Mouse (Mus musculus) kidney, adult 2 months (tissue): ENCODE results near the gene Nfatc2. TPM values are rescaled to one million over a fixed set of nuclear protein-coding genes. Genes with fewer than 3 reads are reported as not detected.

Experiments used
- DNase-seq: peaks from one replicate; pipeline ENCODE4 v3.0.0; 2021
- H3K27ac ChIP-seq: fragments of 200-500 bp; 2 replicates; pipeline ENCODE4 v1.5.1; 2012; ENCODE audit warnings: low read depth, low read length, control low read depth, inconsistent platforms; ENCODE audit not compliant: insufficient read depth
- H3K27me3 ChIP-seq: fragments of 200-500 bp; replicated peaks from 2 replicates; pipeline ENCODE4 v1.6.1; 2012; ENCODE audit warnings: mild to moderate bottlenecking, moderate library complexity, low read length, inconsistent platforms; ENCODE audit not compliant: control insufficient read depth, insufficient read depth
- H3K36me3 ChIP-seq: fragments of 200-500 bp; 2 replicates; pipeline ENCODE4 v1.6.1; 2012; ENCODE audit warnings: mild to moderate bottlenecking, moderate library complexity, low read length, inconsistent platforms; ENCODE audit not compliant: control insufficient read depth, insufficient read depth
- H3K4me1 ChIP-seq: fragments of 200-500 bp; 2 replicates; pipeline ENCODE4 v1.6.1; 2011; ENCODE audit warnings: low read length; ENCODE audit not compliant: control insufficient read depth, insufficient read depth
- H3K4me3 ChIP-seq: fragments of 200-500 bp; 2 replicates; pipeline ENCODE4 v1.5.1; 2011; ENCODE audit warnings: mild to moderate bottlenecking, low read depth, low read length, control low read depth; ENCODE audit not compliant: insufficient read depth
- CTCF ChIP-seq: fragments of 200-500 bp; conservative IDR thresholded peaks from 2 replicates; pipeline ENCODE4 v1.5.1; 2011; ENCODE audit warnings: low read depth, mild to moderate bottlenecking, control low read depth, low read length, moderate library complexity, mixed read lengths; ENCODE audit not compliant: insufficient read depth, insufficient read length
- POLR2A ChIP-seq: fragments of 200-500 bp; IDR thresholded peaks from one replicate; pipeline ENCODE4 v1.6.1; 2011; ENCODE audit warnings: low read depth, low read length, control low read depth
- WGBS: fragments of 180-500 bp; shearing (Covaris S2); methylation state at CpG from one replicate; pipeline ENCODE4 v1.1.7; 2018; 5-methylcytosine and 5-hydroxymethylcytosine counted together
- polyA plus RNA-seq: library from polyadenylated mRNA; depleted of rRNA; stranded (reverse); fragments of >200 nt; gene quantifications from 2 replicates; pipeline ENCODE4 v1.2.3, GENCODE M21; 2012; rRNA removed

The Nfatc2 gene
- polyA plus RNA-seq, 1 experiment = 3.4 TPM

DNA sequence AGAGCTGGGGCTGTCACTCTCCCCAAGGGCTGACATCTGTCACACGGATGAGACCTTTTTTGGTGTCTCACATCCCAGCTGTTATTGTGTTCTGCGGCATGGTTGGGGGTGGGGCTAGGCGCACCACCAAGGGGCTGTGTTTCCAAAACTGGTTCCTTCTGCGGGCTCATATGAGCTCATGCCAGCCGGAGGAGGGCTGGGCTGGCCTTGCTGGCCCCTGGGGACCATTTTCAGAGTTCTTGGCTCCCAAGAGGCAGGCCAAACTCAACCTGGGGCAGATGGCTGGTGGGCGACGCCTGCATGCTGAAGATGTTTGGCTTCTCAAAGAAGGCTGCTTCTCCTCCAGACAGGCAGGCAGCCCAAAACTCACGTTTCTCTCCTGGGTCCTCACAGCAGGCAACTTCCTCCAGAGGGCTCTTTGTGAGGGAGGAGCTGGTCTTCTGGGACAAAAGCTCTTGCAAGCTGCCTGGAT is 162.4 kb downstream of the Nfatc2 start:
- no peak overlapping the region for H3K27ac ChIP-seq
- DNase-seq = no peak
- H3K4me1 ChIP-seq = no peaks in the 10 kb centered on the region
- H3K4me3 ChIP-seq = no peak overlapping the region
- no peaks in the 10 kb centered on the region for H3K36me3 ChIP-seq
- TF ChIP-seq CTCF (no peak), POLR2A (no peak)
- H3K27me3 ChIP-seq = no peaks in the 10 kb centered on the region
- 63% methylated on average over 8 of the region's 8 CpGs for WGBS

DNA sequence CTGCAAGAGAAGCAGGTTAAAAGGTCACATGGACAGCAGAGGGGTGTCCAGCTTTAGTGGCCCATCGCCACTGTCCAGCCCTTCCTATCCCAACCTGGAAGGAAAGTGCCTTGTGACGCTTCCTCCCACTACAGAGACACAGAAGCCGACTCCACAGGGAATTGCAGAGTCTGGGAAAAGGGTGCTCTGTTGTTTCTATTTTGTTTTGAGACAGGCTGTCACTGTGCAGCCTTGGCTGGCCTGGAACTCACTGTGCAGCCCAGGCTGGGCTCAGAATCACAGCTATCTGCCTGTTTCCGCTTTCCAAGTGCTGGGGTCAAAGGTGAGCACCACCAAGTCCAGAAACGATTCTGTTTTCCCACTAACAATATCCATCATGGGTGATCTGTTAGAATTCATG is 167.3 kb downstream of the Nfatc2 start:
- TF ChIP-seq CTCF (no peak), POLR2A (no peak)
- H3K27ac ChIP-seq = no peak overlapping the region
- H3K4me1 ChIP-seq = 0 out of 2 replicates have a peak, but pooled peaks cover 2% of the 10 kb centered on the region
- no peaks in the 10 kb centered on the region for H3K27me3 ChIP-seq
- no peak overlapping the region for H3K4me3 ChIP-seq
- no peaks in the 10 kb centered on the region for H3K36me3 ChIP-seq
- DNase-seq = no peak
- 52% methylated on average over 5 of the region's 5 CpGs for WGBS

DNA sequence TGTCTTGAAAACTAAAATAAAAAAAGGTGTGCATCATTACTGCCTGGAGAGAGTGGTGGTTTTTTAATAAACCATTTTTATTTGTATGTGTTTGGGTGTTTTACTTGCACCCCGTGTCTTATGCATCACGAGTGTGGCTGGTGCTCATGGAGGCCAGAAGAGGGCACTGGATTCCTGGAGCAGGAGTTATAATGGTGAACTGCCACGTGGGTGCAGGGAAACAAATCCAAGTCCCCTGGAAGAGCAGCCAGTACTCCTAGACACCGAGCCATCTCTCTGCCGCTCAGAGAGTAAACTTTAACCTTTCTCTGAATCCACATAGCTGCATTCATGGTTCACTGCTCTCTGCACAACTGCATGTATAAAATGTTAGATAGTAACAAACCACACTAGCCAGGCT is 168.1 kb downstream of the Nfatc2 start:
- WGBS = 44% methylated on average over 5 of the region's 5 CpGs
- Histone ChIP-seq H3K27me3 (no peaks in the 10 kb centered on the region), H3K4me1 (0 out of 2 replicates have a peak, but pooled peaks cover 2% of the 10 kb centered on the region), H3K27ac (no peak overlapping the region), H3K4me3 (no peak overlapping the region), H3K36me3 (no peaks in the 10 kb centered on the region)
- peak; percentile 84 for DNase-seq
- TF ChIP-seq CTCF = no peak; the same call in 1 of the 2 replicates
- TF ChIP-seq POLR2A = no peak

DNA sequence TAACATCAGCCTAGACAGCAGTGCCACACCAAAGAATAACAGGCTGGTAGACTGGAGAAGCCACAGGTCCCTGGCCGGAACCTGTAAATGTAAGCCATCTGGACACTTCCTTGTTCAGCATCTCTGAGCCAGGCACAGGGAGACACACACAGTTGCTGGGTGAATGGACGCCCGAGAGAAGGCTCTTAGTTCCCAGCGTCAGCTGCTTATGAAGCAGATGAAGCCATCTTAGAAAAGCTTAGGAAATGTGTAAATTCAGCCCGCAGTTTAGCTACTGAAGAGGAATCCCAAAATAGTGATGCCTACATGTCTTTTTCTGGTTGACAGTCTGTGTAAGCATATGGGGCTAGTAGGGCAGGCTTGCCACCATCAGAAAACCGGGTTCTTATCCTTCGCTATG is 169.1 kb downstream of the Nfatc2 start:
- WGBS = 96% methylated on average over 7 of the region's 7 CpGs
- Histone ChIP-seq H3K27ac (no peak overlapping the region), H3K4me1 (0 out of 2 replicates have a peak, but pooled peaks cover 2% of the 10 kb centered on the region), H3K27me3 (no peaks in the 10 kb centered on the region), H3K4me3 (no peak overlapping the region), H3K36me3 (no peaks in the 10 kb centered on the region)
- no peak for TF ChIP-seq CTCF
- no peak for TF ChIP-seq POLR2A
- no peak for DNase-seq

DNA sequence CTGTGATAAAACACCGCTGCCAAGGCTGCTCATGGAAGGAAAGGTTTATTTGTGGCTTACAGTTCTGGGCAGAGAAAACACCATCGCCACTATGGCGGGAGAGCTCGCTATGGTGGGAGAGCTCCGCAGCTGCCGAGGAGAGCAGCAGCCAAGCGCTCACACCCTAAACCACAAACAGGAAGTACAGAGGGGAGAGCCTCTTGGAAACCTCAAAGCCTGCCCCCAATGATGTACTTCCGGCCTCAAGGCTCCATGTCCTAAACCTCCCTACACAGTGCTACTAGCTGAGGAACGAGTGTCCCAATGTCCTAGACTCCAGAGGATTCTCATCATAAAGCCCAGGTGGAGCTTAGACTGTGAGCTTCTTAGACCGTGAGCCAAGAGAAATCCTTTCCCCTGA is 171.9 kb downstream of the Nfatc2 start:
- TF ChIP-seq POLR2A (no peak), CTCF (no peak)
- Histone ChIP-seq H3K27ac (no peak overlapping the region), H3K27me3 (no peaks in the 10 kb centered on the region), H3K4me3 (no peak overlapping the region), H3K4me1 (0 out of 2 replicates have a peak, but pooled peaks cover 2% of the 10 kb centered on the region), H3K36me3 (no peaks in the 10 kb centered on the region)
- 90% methylated on average over 10 of the region's 10 CpGs for WGBS
- DNase-seq = no peak

DNA sequence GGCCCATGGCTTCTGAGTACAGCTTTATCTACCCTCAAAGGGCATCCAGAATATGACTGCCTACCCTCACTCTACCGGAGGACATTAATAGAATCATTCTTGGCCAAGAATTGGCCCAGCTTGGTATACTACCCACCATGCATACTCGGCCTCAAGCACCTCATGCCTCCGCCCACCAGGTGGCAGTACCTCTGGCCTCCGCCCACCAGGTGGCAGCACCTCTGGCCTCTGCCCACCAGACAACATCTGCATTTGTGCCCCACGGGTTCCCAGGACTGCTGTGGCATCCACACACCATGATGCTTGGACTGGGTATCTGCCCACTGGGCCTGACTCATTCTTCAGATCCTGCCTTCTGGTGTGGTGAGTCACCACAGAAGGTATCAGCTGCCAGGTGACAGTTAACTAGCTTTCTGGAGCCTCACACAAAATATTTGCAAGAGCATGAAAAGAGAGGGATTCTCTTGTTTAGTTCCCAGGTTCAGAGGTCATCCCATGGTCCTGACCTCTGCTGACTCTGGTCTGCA is 173.0 kb downstream of the Nfatc2 start:
- TF ChIP-seq POLR2A (no peak), CTCF (peak; percentile 49)
- Histone ChIP-seq H3K27me3 (no peaks in the 10 kb centered on the region), H3K4me1 (no peaks in the 10 kb centered on the region), H3K27ac (no peak overlapping the region), H3K4me3 (no peak overlapping the region), H3K36me3 (no peaks in the 10 kb centered on the region)
- 92% methylated on average over 5 of the region's 5 CpGs for WGBS
- DNase-seq = no peak

Other genes starting within 250 kb of the Nfatc2 start
- 56.0 and 59.8 TPM in 2 replicates for gene Atp9a, start 140.8 kb upstream of the Nfatc2 start, polyA plus RNA-seq
- not detected in 2 replicates for gene Sall4, start 166.3 kb upstream of the Nfatc2 start, polyA plus RNA-seq